Mouse (Mus musculus): ENCODE results near the gene Grid2ip. TPM values are rescaled to one million over a fixed set of nuclear protein-coding genes. Genes with fewer than 3 reads are reported as not detected.
A peak's percentile ranks its signal among the peaks of the same experiment; 100 is the strongest.
"Not testable (repeated sequence)": the region's sequence is repeated elsewhere in the genome, so short reads cannot be mapped to it uniquely, and the experiment has no call there.

Grid2ip gene
- total RNA-seq, 2 experiments from 2014 or later = 1.2 to 2.2 TPM

GRCm38 (mm10) chr5:143370416-143371145 is 13.4 kb downstream of the Grid2ip start:
- no peak for TF ChIP-seq CTCF (conservative IDR thresholded peaks at IDR 0.05)
- no peak for DNase-seq (ENCODE audit: low spot score in 2 of 2)
- Histone ChIP-seq H3K4me3 (peak overlapping the region; percentile 36), H3K27ac (no peak overlapping the region)

GRCm38 (mm10) chr5:143371146-143371510 is 14.0 kb downstream of the Grid2ip start:
- H3K4me3 ChIP-seq = no peak overlapping the region
- DNase-seq (ENCODE audit: low spot score in 2 of 2) = no peak
- no peak for TF ChIP-seq CTCF (conservative IDR thresholded peaks at IDR 0.05)
- no peak overlapping the region for H3K27ac ChIP-seq

GRCm38 (mm10) chr5:143372818-143373217 is 15.7 kb downstream of the Grid2ip start:
- Histone ChIP-seq H3K4me3 (peak overlapping the region; percentile 49), H3K27ac (no peak overlapping the region)
- TF ChIP-seq CTCF (conservative IDR thresholded peaks at IDR 0.05) = peak; percentile 72
- no peak for DNase-seq (ENCODE audit: low spot score in 2 of 2)

GRCm38 (mm10) chr5:143375242-143375641 is 18.1 kb downstream of the Grid2ip start:
- H3K27ac ChIP-seq = no peak overlapping the region
- TF ChIP-seq CTCF (conservative IDR thresholded peaks at IDR 0.05) = peak; percentile 92
- peak; percentile 29 to 61 for DNase-seq (ENCODE audit: low spot score in 2 of 2)
- no peak overlapping the region for H3K4me3 ChIP-seq

- H3K27ac ChIP-seq = no peak overlapping the region
- peak; percentile 33 for TF ChIP-seq CTCF (conservative IDR thresholded peaks at IDR 0.05)
- no peak overlapping the region for H3K4me3 ChIP-seq
- DNase-seq (ENCODE audit: low spot score in 2 of 2) = no peak
Measured at GRCm38 (mm10) chr5:143376156-143376555, 19.0 kb downstream of the Grid2ip start.

GRCm38 (mm10) chr5:143386797-143387621 is 29.9 kb downstream of the Grid2ip start:
- DNase-seq (ENCODE audit: low spot score in 2 of 2) = no peak
- no peak for TF ChIP-seq CTCF (conservative IDR thresholded peaks at IDR 0.05)
- Histone ChIP-seq H3K27ac (no peak overlapping the region), H3K4me3 (peak overlapping the region; percentile 39)

- DNase-seq (ENCODE audit: low spot score in 2 of 2) = no peak
- Histone ChIP-seq H3K4me3 (no peak overlapping the region), H3K27ac (no peak overlapping the region)
- peak; percentile 47 for TF ChIP-seq CTCF (conservative IDR thresholded peaks at IDR 0.05)
Measured at GRCm38 (mm10) chr5:143394184-143394583, 37.0 kb downstream of the Grid2ip start.

GRCm38 (mm10) chr5:143394966-143395365 is 37.8 kb downstream of the Grid2ip start:
- DNase-seq (ENCODE audit: low spot score in 2 of 2); H3K27ac ChIP-seq; H3K4me3 ChIP-seq: not testable (repeated sequence)

- no peak for DNase-seq (ENCODE audit: low spot score in 2 of 2)
- H3K4me3 ChIP-seq = no peak overlapping the region
- no peak overlapping the region for H3K27ac ChIP-seq
- peak; percentile 70 for TF ChIP-seq CTCF (conservative IDR thresholded peaks at IDR 0.05)
Measured at GRCm38 (mm10) chr5:143395649-143396048, 38.5 kb downstream of the Grid2ip start.

GRCm38 (mm10) chr5:143400501-143400900 is 43.4 kb downstream of the Grid2ip start:
- no peak overlapping the region for H3K27ac ChIP-seq
- TF ChIP-seq CTCF (conservative IDR thresholded peaks at IDR 0.05) = no peak
- DNase-seq (ENCODE audit: low spot score in 2 of 2) = no peak
- no peak overlapping the region for H3K4me3 ChIP-seq

GRCm38 (mm10) chr5:143401556-143401955 is 44.4 kb downstream of the Grid2ip start:
- H3K4me3 ChIP-seq = no peak overlapping the region
- no peak overlapping the region for H3K27ac ChIP-seq
- no peak for TF ChIP-seq CTCF (conservative IDR thresholded peaks at IDR 0.05)
- no peak for DNase-seq (ENCODE audit: low spot score in 2 of 2)

- Histone ChIP-seq H3K4me3 (peak within 1 kb of the TSS; percentile 91), H3K27ac (peak within 1 kb of the TSS; percentile 86)
- peak; percentile 85 to 86 for DNase-seq (ENCODE audit: low spot score in 2 of 2)
- TF ChIP-seq CTCF (conservative IDR thresholded peaks at IDR 0.05) = peak; percentile 30; the same call in 1 of the 2 replicates
Measured at GRCm38 (mm10) chr5:143403221-143404147, 46.3 kb downstream of the Grid2ip start, which contains the start of gene Kdelr2. Gene Kdelr2 (plus strand): TSS chr5:143403838.

All from layer of hippocampus, adult 2 months (tissue).